Mouse (Mus musculus): ENCODE measurements around the gene Sox4.
A peak's percentile ranks its signal among the peaks of the same experiment; 100 is the strongest.

Gene Sox4

DNA sequence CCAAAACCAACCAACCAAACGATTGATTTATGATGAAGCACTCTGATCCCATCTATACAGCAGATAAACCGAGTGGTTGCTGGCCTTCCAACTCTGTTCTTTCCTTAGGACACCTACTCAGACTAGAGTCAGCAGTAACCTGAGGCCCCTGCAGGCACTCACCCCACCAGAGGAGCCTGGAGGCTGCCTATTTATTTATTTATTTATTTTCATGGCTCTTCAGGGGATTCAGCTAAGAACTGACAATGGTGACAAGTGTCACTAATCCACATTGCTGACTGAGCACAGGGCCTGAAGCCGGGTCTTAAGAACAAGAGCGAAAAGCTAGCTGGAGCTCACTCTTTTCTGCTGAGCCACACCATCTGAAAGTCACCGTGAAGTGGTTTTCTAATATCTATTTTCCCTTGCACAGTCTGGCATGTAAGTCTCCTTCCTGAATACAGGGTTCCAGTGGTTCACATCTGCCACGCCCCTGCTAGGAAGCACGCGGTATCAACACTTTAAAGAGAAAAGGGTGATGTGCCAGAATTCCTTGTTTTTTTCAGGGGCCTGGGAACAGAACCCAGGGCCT, 6.9 kb downstream of the Sox4 start:
- DNase-seq, result no peak

DNA sequence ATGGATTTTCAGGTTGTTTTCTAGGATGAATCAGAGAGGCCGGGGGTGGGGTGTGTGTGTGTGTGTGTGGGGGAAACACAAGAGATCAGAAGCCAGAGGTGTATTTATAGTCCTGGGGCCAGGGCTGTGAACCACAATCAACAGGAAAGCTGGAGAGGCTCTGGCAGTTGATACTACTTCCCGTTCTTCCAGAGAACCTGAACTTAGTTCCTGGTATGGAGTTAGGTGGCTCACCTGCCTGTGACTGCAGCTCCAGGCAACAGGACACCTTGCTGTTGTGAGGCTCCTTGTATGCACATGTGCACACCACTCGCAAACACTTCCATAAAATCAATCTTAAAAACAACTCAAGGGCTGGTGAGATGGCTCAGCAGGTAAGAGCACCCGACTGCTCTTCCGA, 7.8 kb downstream of the Sox4 start:
- no peak for DNase-seq

GRCm38 (mm10) chr13:28942926-28943325, 10.6 kb downstream of the Sox4 start:
- DNase-seq, result no peak

DNA sequence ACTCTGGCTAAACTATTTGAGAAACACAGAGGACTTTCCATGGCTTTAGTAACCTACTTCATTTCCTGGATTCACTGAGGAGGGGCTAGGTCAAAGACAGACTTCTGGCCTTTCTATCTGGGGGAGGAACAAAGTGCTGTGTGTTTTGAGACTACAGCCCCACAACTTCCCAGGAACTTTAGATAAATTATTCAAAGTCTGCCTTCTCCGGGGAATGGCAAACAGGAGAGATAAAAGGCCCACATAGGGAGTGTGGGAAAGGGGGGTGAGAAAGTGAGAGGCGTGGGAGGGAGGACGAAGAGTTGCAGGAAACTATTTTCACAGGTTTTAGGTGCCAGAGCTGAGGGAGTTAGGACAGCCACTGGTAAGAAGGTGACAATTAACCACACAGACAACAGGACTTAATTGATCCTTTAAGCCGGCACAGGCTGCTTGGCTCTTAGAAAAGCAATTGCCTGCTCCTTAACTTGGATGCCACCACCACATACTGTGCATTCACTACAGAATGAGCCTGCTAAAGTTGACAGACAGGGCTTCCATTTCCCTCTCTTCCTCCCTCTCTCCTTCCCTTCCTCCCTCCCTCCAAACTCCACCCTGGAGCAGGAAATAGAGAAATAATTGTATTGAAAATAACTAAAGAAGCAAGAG, 11.4 kb downstream of the Sox4 start:
- peak in 1 of 2 experiments; percentile 38 for DNase-seq

GRCm38 (mm10) chr13:28933375-28933774, 20.1 kb downstream of the Sox4 start:
- DNase-seq, result no peak

DNA sequence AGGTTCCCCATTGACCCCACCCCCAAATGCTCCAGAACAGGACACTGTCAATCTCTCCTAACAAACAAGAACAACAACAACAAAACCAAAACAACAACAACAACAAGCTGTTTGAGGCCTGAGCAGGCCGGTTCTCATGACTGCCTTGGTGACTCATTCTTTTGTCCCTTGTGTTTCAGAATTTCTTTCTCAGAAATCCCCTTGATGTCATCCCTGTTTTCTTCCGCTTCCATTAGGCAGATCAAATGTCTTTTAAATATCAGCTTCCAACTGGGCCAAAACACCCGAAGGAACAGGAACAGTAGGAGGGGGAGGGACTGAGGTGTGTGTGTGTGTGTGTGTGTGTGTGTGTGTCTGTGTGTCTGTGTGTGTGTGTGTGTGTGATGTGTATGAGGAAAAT, 21.7 kb downstream of the Sox4 start:
- DNase-seq, result no peak

GRCm38 (mm10) chr13:28931266-28931665, 22.2 kb downstream of the Sox4 start:
- DNase-seq, result no peak

- no peak for DNase-seq
These were observed 23.1 kb downstream of the Sox4 start for GRCm38 (mm10) chr13:28930364-28930763.

DNA sequence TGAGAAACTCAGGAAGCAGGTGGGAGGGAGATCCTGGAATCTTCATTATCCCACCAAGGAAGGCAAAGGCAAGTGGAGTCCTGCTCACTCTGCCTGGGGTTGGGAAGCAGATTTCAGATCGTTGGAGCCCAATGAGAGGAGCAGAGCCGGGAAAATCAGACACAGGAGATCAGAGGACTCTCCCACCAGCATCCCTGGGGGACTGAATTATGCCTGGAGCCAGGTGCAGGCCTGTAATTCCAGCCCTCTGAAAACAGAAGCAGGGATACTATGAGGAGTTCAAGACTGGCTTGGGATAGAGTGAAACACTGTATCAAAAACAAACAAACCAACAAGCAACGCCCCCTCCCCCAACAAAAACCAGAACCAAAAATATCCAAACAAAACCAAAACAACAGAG, 23.6 kb downstream of the Sox4 start:
- no peak for DNase-seq

DNA sequence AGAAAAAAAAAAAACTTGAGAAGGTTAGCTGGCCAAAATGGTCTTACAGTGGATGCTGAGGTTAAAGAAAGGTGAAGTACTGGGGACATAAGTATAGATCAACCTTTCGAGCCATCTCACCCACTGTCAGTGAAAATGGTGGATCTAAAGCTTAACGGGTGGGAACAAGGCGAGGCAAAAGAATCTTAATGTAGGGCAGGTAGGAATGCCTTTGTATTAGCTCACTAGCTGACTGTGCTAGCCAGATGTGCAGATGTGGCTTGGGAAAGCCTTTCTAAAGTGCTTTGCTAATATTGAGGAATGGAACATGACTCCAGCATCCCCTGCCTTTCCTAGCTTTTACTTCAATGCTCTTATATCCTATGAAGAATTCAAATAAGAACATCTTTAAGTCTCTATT, 30.4 kb downstream of the Sox4 start:
- no peak for DNase-seq

DNA sequence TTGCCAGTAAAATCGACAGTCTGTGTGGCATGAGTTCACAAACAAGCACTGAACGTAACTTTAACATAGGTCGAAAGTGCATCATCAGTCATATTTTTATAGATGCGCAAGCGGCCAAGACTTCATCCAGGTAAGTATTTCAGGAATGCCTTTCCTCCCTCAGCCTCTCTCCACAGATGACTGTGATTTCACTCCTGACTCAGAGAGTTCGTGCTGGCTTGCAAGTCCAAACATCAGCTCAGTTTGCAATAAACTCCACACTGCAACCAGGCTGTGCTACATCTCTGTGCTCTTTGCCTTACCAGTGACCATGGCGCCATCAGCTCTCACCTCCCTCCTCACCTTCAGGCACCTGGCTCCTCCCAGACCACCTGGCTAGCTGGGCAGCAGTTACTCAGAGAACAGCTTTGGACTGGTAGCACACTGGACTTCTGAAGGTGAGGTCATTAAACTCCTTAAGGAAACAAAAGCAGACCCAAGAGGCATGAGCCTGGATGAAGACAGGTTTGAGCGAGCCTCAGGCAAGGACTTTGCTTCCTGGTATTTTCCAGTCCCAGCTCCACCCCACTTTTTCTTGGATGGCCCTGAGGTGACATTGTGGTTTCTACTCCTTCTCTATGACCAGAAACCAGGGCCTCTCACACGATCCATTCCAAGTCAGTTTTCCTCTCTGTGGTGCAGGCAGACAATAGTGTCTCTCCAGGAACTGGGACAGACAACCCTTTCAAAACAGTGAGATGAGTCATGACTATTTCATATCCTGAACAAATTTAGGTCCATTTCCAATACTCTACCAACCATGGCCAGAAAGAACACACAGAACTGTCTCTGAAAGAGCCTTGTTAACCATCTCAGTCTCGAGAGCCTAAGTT, 35.9 kb downstream of the Sox4 start:
- DNase-seq, result peak in 1 of 2 experiments; percentile 12

DNA sequence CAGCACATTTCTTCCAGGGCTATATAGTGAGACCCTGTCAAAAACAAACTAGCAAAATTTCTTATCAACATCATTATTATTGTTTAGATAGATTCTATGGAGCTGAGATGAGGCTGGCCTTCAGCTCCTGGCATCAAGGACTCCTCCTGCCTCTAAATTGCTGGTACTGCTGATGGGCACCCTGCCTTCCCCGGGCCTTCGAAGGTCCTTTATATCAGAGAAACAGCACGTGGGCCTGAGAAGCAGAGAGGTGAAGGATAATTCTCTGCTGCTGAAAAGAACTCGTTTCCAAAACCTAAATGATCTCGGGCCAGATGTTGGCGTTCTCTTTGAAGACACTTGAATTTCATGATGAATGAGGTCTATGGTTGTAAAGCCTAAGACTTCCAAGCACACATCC, 39.9 kb downstream of the Sox4 start:
- DNase-seq, result no peak

DNA sequence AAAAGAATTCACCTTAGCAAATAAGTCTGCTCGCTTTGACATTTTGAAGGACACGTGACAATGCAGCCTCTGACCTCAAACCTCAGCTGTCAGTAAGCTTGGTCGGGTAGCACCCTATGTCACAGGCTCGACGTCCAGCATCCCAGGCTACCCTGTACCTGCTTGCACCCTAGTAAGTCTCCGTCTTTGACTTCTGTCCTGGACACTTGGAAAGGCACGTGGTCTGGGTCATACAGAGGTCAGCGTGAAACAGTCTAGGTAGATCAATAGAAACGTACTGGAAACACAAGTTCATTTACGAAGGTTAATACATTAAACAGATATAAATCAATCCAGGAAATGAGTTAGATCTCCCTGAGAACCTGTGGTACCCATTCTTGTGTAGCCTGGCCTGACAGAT, 46.5 kb downstream of the Sox4 start:
- no peak for DNase-seq
